Mouse (Mus musculus) liver, embryonic 15.5 days (tissue): ENCODE measurements around the gene Rrbp1. TPM values are rescaled to one million over a fixed set of nuclear protein-coding genes. Genes with fewer than 3 reads are reported as not detected.

Experiments used
- ATAC-seq: fragments of 200-750 bp; cut with Nextera tagmentation; 2 replicates; pipeline ENCODE4 v1.8.0; 2017; ENCODE audit warnings: moderate number of reproducible peaks, mild to moderate bottlenecking, moderate library complexity; ENCODE audit not compliant: insufficient read depth
- H3K27ac ChIP-seq: fragments of 300-500 bp; sonication (generic); replicated peaks from 2 replicates; pipeline ENCODE4 v1.5.1; 2015; ENCODE audit warnings: mild to moderate bottlenecking, inconsistent platforms
- H3K27me3 ChIP-seq: fragments of 300-500 bp; sonication (generic); 2 replicates; pipeline ENCODE4 v1.6.1; 2015; ENCODE audit warnings: mild to moderate bottlenecking, inconsistent platforms
- H3K36me3 ChIP-seq: fragments of 300-500 bp; sonication (generic); replicated peaks from 2 replicates; pipeline ENCODE4 v1.6.1; 2015; ENCODE audit warnings: moderate library complexity, mild to moderate bottlenecking, inconsistent platforms
- H3K4me1 ChIP-seq: fragments of 300-500 bp; sonication (generic); replicated peaks from 2 replicates; pipeline ENCODE4 v1.6.1; 2015; ENCODE audit warnings: inconsistent platforms
- H3K4me2 ChIP-seq: fragments of 300-500 bp; sonication (generic); 2 replicates; pipeline ENCODE4 v1.6.1; 2015; ENCODE audit warnings: moderate library complexity, mild to moderate bottlenecking, inconsistent platforms
- H3K4me3 ChIP-seq: fragments of 300-500 bp; sonication (generic); replicated peaks from 2 replicates; pipeline ENCODE4 v1.5.1; 2015; ENCODE audit warnings: mild to moderate bottlenecking, inconsistent platforms
- H3K9ac ChIP-seq: fragments of 300-500 bp; sonication (generic); 2 replicates; pipeline ENCODE4 v1.6.1; 2015; ENCODE audit warnings: moderate library complexity, mild to moderate bottlenecking, inconsistent platforms
- H3K9me3 ChIP-seq: fragments of 300-500 bp; sonication (generic); replicated peaks from 2 replicates; pipeline ENCODE4 v1.6.1; 2016; ENCODE audit warnings: inconsistent platforms
- WGBS: fragments of 180-500 bp; shearing (Covaris S2); methylation state at CpG from one replicate; pipeline ENCODE4 v1.1.7; 2015; ENCODE audit warnings: mixed read lengths; ENCODE audit not compliant: insufficient replicate concordance; 5-methylcytosine and 5-hydroxymethylcytosine counted together
- polyA plus RNA-seq: library from polyadenylated mRNA; unstranded; fragments of >200 nt; fragmentation: Nextera tagmentation; extraction: Ambion mirVana; gene quantifications from 2 replicates; pipeline ENCODE4 v1.2.1, GENCODE M21; 2015

Gene Rrbp1
- polyA plus RNA-seq, 1 experiment from 2014 or later, result 58.9 TPM

GRCm38 (mm10) chr2:143937861-143938260 is 73.2 kb downstream of the Rrbp1 start:
- Histone ChIP-seq H3K4me1 (peaks cover 9% of the 10 kb centered on the region), H3K9ac (no peak overlapping the region)
- 85% methylated on average over 2 of the region's 2 CpGs for WGBS

GRCm38 (mm10) chr2:143934439-143934838 is 76.6 kb downstream of the Rrbp1 start:
- Histone ChIP-seq H3K27ac (0 out of 2 replicates have a peak overlapping the region, but pooled peaks have one; percentile 41), H3K4me3 (no peak overlapping the region), H3K4me2 (peak overlapping the region; percentile 15; the same call in 1 of the 2 replicates), H3K36me3 (peaks cover 11% of the 10 kb centered on the region; the same call in 1 of the 2 replicates), H3K27me3 (no peaks in the 10 kb centered on the region), H3K9ac (no peak overlapping the region), H3K9me3 (no peaks in the 10 kb centered on the region), H3K4me1 (peaks cover 15% of the 10 kb centered on the region)
- WGBS, result 59% methylated on average over 8 of the region's 8 CpGs
- no peak for ATAC-seq

More at GRCm38 (mm10) chr2:143937861-143938260, 73.2 kb downstream of the Rrbp1 start:
- Histone ChIP-seq H3K36me3 (peaks cover 34% of the 10 kb centered on the region), H3K9me3 (no peaks in the 10 kb centered on the region), H3K27me3 (no peaks in the 10 kb centered on the region), H3K4me3 (no peak overlapping the region), H3K27ac (no peak overlapping the region), H3K4me2 (no peak overlapping the region)
- ATAC-seq, result no peak

GRCm38 (mm10) chr2:143933516-143933915 is 77.5 kb downstream of the Rrbp1 start:
- 84% methylated on average over 5 of the region's 5 CpGs for WGBS
- Histone ChIP-seq H3K4me1 (peaks cover 15% of the 10 kb centered on the region), H3K9ac (no peak overlapping the region), H3K27me3 (no peaks in the 10 kb centered on the region), H3K36me3 (peaks cover 3% of the 10 kb centered on the region; the same call in 1 of the 2 replicates), H3K9me3 (no peaks in the 10 kb centered on the region), H3K27ac (no peak overlapping the region), H3K4me3 (no peak overlapping the region), H3K4me2 (no peak overlapping the region)
- no peak for ATAC-seq

GRCm38 (mm10) chr2:143932340-143932873 is 78.7 kb downstream of the Rrbp1 start:
- no peaks in the 10 kb centered on the region for H3K36me3 ChIP-seq
- H3K4me3 ChIP-seq, result no peak overlapping the region
- no peak overlapping the region for H3K27ac ChIP-seq
- no peak overlapping the region; the same call in 1 of the 2 replicates for H3K4me2 ChIP-seq
- no peaks in the 10 kb centered on the region for H3K9me3 ChIP-seq
- no peaks in the 10 kb centered on the region for H3K27me3 ChIP-seq
- 79% methylated on average over 12 of the region's 12 CpGs for WGBS
- no peak for ATAC-seq
- peaks cover 23% of the 10 kb centered on the region for H3K4me1 ChIP-seq
- H3K9ac ChIP-seq, result no peak overlapping the region

GRCm38 (mm10) chr2:143929607-143930311 is 81.3 kb downstream of the Rrbp1 start:
- no peaks in the 10 kb centered on the region for H3K9me3 ChIP-seq
- H3K36me3 ChIP-seq, result no peaks in the 10 kb centered on the region
- no peak overlapping the region for H3K4me2 ChIP-seq
- H3K27ac ChIP-seq, result no peak overlapping the region
- H3K4me3 ChIP-seq, result no peak overlapping the region
- no peaks in the 10 kb centered on the region for H3K27me3 ChIP-seq
- WGBS, result 54% methylated on average over 3 of the region's 3 CpGs
- ATAC-seq, result no peak
- no peak overlapping the region for H3K9ac ChIP-seq
- H3K4me1 ChIP-seq, result peaks cover 28% of the 10 kb centered on the region

- no peak overlapping the region for H3K27ac ChIP-seq
- H3K9ac ChIP-seq, result no peak overlapping the region
- H3K4me2 ChIP-seq, result no peak overlapping the region
- H3K27me3 ChIP-seq, result no peaks in the 10 kb centered on the region
- ATAC-seq, result no peak
- no peak overlapping the region for H3K4me3 ChIP-seq
- H3K36me3 ChIP-seq, result no peaks in the 10 kb centered on the region
- WGBS, result 80% methylated on average over 6 of the region's 6 CpGs
- no peaks in the 10 kb centered on the region for H3K9me3 ChIP-seq
- peaks cover 28% of the 10 kb centered on the region for H3K4me1 ChIP-seq
These were observed 85.2 kb downstream of the Rrbp1 start for GRCm38 (mm10) chr2:143925826-143926225.

GRCm38 (mm10) chr2:143924085-143924484 is 87.0 kb downstream of the Rrbp1 start:
- peaks cover 37% of the 10 kb centered on the region for H3K4me1 ChIP-seq

GRCm38 (mm10) chr2:143918831-143919502 is 92.1 kb downstream of the Rrbp1 start:
- ATAC-seq, result no peak

More at GRCm38 (mm10) chr2:143924085-143924484, 87.0 kb downstream of the Rrbp1 start:
- H3K27me3 ChIP-seq, result no peaks in the 10 kb centered on the region
- no peaks in the 10 kb centered on the region for H3K9me3 ChIP-seq
- ATAC-seq, result no peak
- 59% methylated on average over 7 of the region's 7 CpGs for WGBS
- H3K36me3 ChIP-seq, result no peaks in the 10 kb centered on the region
- no peak overlapping the region for H3K4me3 ChIP-seq
- no peak overlapping the region for H3K27ac ChIP-seq
- H3K4me2 ChIP-seq, result no peak overlapping the region
- no peak overlapping the region for H3K9ac ChIP-seq

GRCm38 (mm10) chr2:143917622-143918021 is 93.4 kb downstream of the Rrbp1 start:
- no peaks in the 10 kb centered on the region for H3K9me3 ChIP-seq
- no peak for ATAC-seq
- peaks cover 10% of the 10 kb centered on the region; the same call in 1 of the 2 replicates for H3K27me3 ChIP-seq
- no peaks in the 10 kb centered on the region for H3K36me3 ChIP-seq
- 26% methylated on average over 5 of the region's 5 CpGs for WGBS
- peak overlapping the region; percentile 87 for H3K4me3 ChIP-seq
- H3K9ac ChIP-seq, result no peak overlapping the region
- H3K27ac ChIP-seq, result 0 out of 2 replicates have a peak overlapping the region, but pooled peaks have one; percentile 51
- peak overlapping the region; percentile 88 for H3K4me2 ChIP-seq
- peaks cover 72% of the 10 kb centered on the region for H3K4me1 ChIP-seq

More at GRCm38 (mm10) chr2:143918831-143919502, 92.1 kb downstream of the Rrbp1 start:
- H3K4me3 ChIP-seq, result no peak overlapping the region
- no peak overlapping the region for H3K27ac ChIP-seq
- peaks cover 3% of the 10 kb centered on the region; the same call in 1 of the 2 replicates for H3K27me3 ChIP-seq
- H3K4me1 ChIP-seq, result peaks cover 68% of the 10 kb centered on the region
- no peaks in the 10 kb centered on the region for H3K9me3 ChIP-seq
- no peak overlapping the region for H3K9ac ChIP-seq
- H3K36me3 ChIP-seq, result no peaks in the 10 kb centered on the region
- 0 out of 2 replicates have a peak overlapping the region, but pooled peaks have one; percentile 7 for H3K4me2 ChIP-seq
- 53% methylated on average over 4 of the region's 4 CpGs for WGBS

- H3K9ac ChIP-seq, result peak overlapping the region; percentile 82
- peak overlapping the region; percentile 88 for H3K4me2 ChIP-seq
- no peaks in the 10 kb centered on the region for H3K9me3 ChIP-seq
- H3K36me3 ChIP-seq, result no peaks in the 10 kb centered on the region
- H3K27ac ChIP-seq, result peak overlapping the region; percentile 98
- peak overlapping the region; percentile 87 for H3K4me3 ChIP-seq
- peak; percentile 14 for ATAC-seq
- peaks cover 10% of the 10 kb centered on the region; the same call in 1 of the 2 replicates for H3K27me3 ChIP-seq
- peaks cover 78% of the 10 kb centered on the region for H3K4me1 ChIP-seq
- WGBS, result 2% methylated on average over 5 of the region's 5 CpGs
These were observed 94.8 kb downstream of the Rrbp1 start for GRCm38 (mm10) chr2:143916229-143916628.
